Mouse (Mus musculus): ENCODE data around the gene Cbarp. TPM values are rescaled to one million over a fixed set of nuclear protein-coding genes. Genes with fewer than 3 reads are reported as not detected.
A peak's percentile ranks its signal among the peaks of the same experiment; 100 is the strongest.

Gene Cbarp
- polyA plus RNA-seq, 1 experiment = 1.5 TPM

GRCm38 (mm10) chr10:80156002-80156751 lies 15.5 kb upstream of the Cbarp start:
- Histone ChIP-seq H3K27ac (replicated peaks; ENCODE audit: low read depth, low read length) (peak overlapping the region; percentile 65), H3K4me3 (ENCODE audit: insufficient read depth, low read depth, low read length) (peak overlapping the region; percentile 16; the same call in 1 of the 2 replicates), H3K4me1 (ENCODE audit: control insufficient read depth, insufficient read depth, insufficient read length, low read length) (peaks cover 30% of the 10 kb centered on the region)

GRCm38 (mm10) chr10:80155277-80155676 lies 14.6 kb upstream of the Cbarp start:
- H3K4me3 ChIP-seq (ENCODE audit: insufficient read depth, low read depth, low read length) = no peak overlapping the region
- H3K27ac ChIP-seq (replicated peaks; ENCODE audit: low read depth, low read length) = 0 out of 2 replicates have a peak overlapping the region, but pooled peaks have one; percentile 4
- H3K4me1 ChIP-seq (ENCODE audit: control insufficient read depth, insufficient read depth, insufficient read length, low read length) = peaks cover 24% of the 10 kb centered on the region

- peaks cover 24% of the 10 kb centered on the region for H3K4me1 ChIP-seq (ENCODE audit: control insufficient read depth, insufficient read depth, insufficient read length, low read length)
- H3K27ac ChIP-seq (replicated peaks; ENCODE audit: low read depth, low read length) = no peak overlapping the region
- no peak overlapping the region for H3K4me3 ChIP-seq (ENCODE audit: insufficient read depth, low read depth, low read length)
Observed at GRCm38 (mm10) chr10:80154384-80154783, 13.7 kb upstream of the Cbarp start.

- Histone ChIP-seq H3K4me3 (ENCODE audit: insufficient read depth, low read depth, low read length) (no peak overlapping the region), H3K27ac (replicated peaks; ENCODE audit: low read depth, low read length) (no peak overlapping the region), H3K4me1 (ENCODE audit: control insufficient read depth, insufficient read depth, insufficient read length, low read length) (peaks cover 20% of the 10 kb centered on the region)
Observed at GRCm38 (mm10) chr10:80153713-80154112, 13.1 kb upstream of the Cbarp start.

- Histone ChIP-seq H3K4me1 (ENCODE audit: control insufficient read depth, insufficient read depth, insufficient read length, low read length) (peaks cover 19% of the 10 kb centered on the region), H3K27ac (replicated peaks; ENCODE audit: low read depth, low read length) (peak overlapping the region; percentile 80), H3K4me3 (ENCODE audit: insufficient read depth, low read depth, low read length) (no peak overlapping the region; the same call in 1 of the 2 replicates)
Observed at GRCm38 (mm10) chr10:80152873-80153260, 12.2 kb upstream of the Cbarp start.

- peak overlapping the region; percentile 80 for H3K27ac ChIP-seq (replicated peaks; ENCODE audit: low read depth, low read length)
- peaks cover 18% of the 10 kb centered on the region for H3K4me1 ChIP-seq (ENCODE audit: control insufficient read depth, insufficient read depth, insufficient read length, low read length)
- peak overlapping the region; percentile 86 for H3K4me3 ChIP-seq (ENCODE audit: insufficient read depth, low read depth, low read length)
Observed at GRCm38 (mm10) chr10:80152071-80152872, 11.6 kb upstream of the Cbarp start.

- H3K4me1 ChIP-seq (ENCODE audit: control insufficient read depth, insufficient read depth, insufficient read length, low read length) = peaks cover 18% of the 10 kb centered on the region
- peak overlapping the region; percentile 86 for H3K4me3 ChIP-seq (ENCODE audit: insufficient read depth, low read depth, low read length)
- peak overlapping the region; percentile 80 for H3K27ac ChIP-seq (replicated peaks; ENCODE audit: low read depth, low read length)
Observed at GRCm38 (mm10) chr10:80151211-80152034, 10.8 kb upstream of the Cbarp start.

GRCm38 (mm10) chr10:80150226-80151210 lies 9.9 kb upstream of the Cbarp start:
- Histone ChIP-seq H3K27ac (replicated peaks; ENCODE audit: low read depth, low read length) (peak overlapping the region; percentile 80), H3K4me1 (ENCODE audit: control insufficient read depth, insufficient read depth, insufficient read length, low read length) (peaks cover 20% of the 10 kb centered on the region), H3K4me3 (ENCODE audit: insufficient read depth, low read depth, low read length) (peak overlapping the region; percentile 86)

GRCm38 (mm10) chr10:80149291-80150225 lies 8.9 kb upstream of the Cbarp start:
- H3K27ac ChIP-seq (replicated peaks; ENCODE audit: low read depth, low read length) = peak overlapping the region; percentile 90
- H3K4me3 ChIP-seq (ENCODE audit: insufficient read depth, low read depth, low read length) = peak overlapping the region; percentile 89
- H3K4me1 ChIP-seq (ENCODE audit: control insufficient read depth, insufficient read depth, insufficient read length, low read length) = peaks cover 17% of the 10 kb centered on the region

GRCm38 (mm10) chr10:80148610-80149290 lies 8.1 kb upstream of the Cbarp start:
- H3K4me1 ChIP-seq (ENCODE audit: control insufficient read depth, insufficient read depth, insufficient read length, low read length) = peaks cover 17% of the 10 kb centered on the region
- peak overlapping the region; percentile 89 for H3K4me3 ChIP-seq (ENCODE audit: insufficient read depth, low read depth, low read length)
- H3K27ac ChIP-seq (replicated peaks; ENCODE audit: low read depth, low read length) = peak overlapping the region; percentile 90

- Histone ChIP-seq H3K4me1 (ENCODE audit: control insufficient read depth, insufficient read depth, insufficient read length, low read length) (peaks cover 11% of the 10 kb centered on the region), H3K27ac (replicated peaks; ENCODE audit: low read depth, low read length) (peak within 1 kb of the TSS; percentile 97), H3K4me3 (ENCODE audit: insufficient read depth, low read depth, low read length) (peak within 1 kb of the TSS; percentile 89)
Observed at GRCm38 (mm10) chr10:80147719-80148601, 7.3 kb upstream of the Cbarp start, which contains the start of gene Midn. Midn (plus strand) TSS chr10:80148272.

GRCm38 (mm10) chr10:80147146-80147718 lies 6.6 kb upstream of the Cbarp start:
- Histone ChIP-seq H3K27ac (replicated peaks; ENCODE audit: low read depth, low read length) (peak overlapping the region; percentile 97), H3K4me1 (ENCODE audit: control insufficient read depth, insufficient read depth, insufficient read length, low read length) (peaks cover 7% of the 10 kb centered on the region), H3K4me3 (ENCODE audit: insufficient read depth, low read depth, low read length) (peak overlapping the region; percentile 89)
